Mouse (Mus musculus) left cerebral cortex, adult 8-10 months (tissue): Measurements from ENCODE around the gene Bcl3. TPM values are rescaled to one million over a fixed set of nuclear protein-coding genes. Genes with fewer than 3 reads are reported as not detected.

ENCODE experiments used
- DNase-seq, 2 experiments: peaks; one replicate each; pipeline ENCODE4 v3.0.0; 2022; ENCODE audit warnings: low spot score in 2 of 2
- total RNA-seq, 4 experiments: library from RNA; stranded (reverse); gene quantifications; 2 replicates each; pipeline ENCODE4 v1.2.4; 2022

Bcl3 gene
- total RNA-seq, 4 experiments from 2014 or later = 0.57 to 6.4 (median 2.9) TPM; not detected in 1

GRCm38 (mm10) chr7:19770375-19770754 is 52.2 kb downstream of the Bcl3 start:
- peak in 1 of 2 experiments; percentile 36 for DNase-seq

- DNase-seq = no peak
Observed at GRCm38 (mm10) chr7:19769434-19770374, 52.9 kb downstream of the Bcl3 start.

- DNase-seq = no peak
Observed at GRCm38 (mm10) chr7:19769001-19769400, 53.6 kb downstream of the Bcl3 start.

GRCm38 (mm10) chr7:19768251-19768650 is 54.3 kb downstream of the Bcl3 start:
- no peak for DNase-seq

GRCm38 (mm10) chr7:19764581-19764980 is 58.0 kb downstream of the Bcl3 start:
- no peak for DNase-seq

GRCm38 (mm10) chr7:19763829-19764477 is 58.6 kb downstream of the Bcl3 start:
- DNase-seq = no peak

GRCm38 (mm10) chr7:19762283-19762682 is 60.3 kb downstream of the Bcl3 start:
- DNase-seq = no peak

GRCm38 (mm10) chr7:19760021-19760420 is 62.5 kb downstream of the Bcl3 start:
- no peak for DNase-seq

- no peak for DNase-seq
Observed at GRCm38 (mm10) chr7:19758623-19759022, 63.9 kb downstream of the Bcl3 start.

Other genes starting within 250 kb of the Bcl3 start
- gene Zfp296, start 245.5 kb downstream of the Bcl3 start, total RNA-seq = 1 to 10 TPM; 1.6 to 1.9 (median 1.8) TPM
- gene Gemin7, start 245.2 kb downstream of the Bcl3 start, total RNA-seq = 10 to 100 TPM; 44.2 to 59.5 (median 51.3) TPM
- gene Clasrp, start 218.3 kb downstream of the Bcl3 start, total RNA-seq = 10 to 100 TPM; 74.8 to 89.4 (median 84.1) TPM
- gene Relb, start 193.3 kb downstream of the Bcl3 start, total RNA-seq = 1 to 10 TPM; 5.6 to 7.2 (median 6.4) TPM
- gene Clptm1, start 157.7 kb downstream of the Bcl3 start, total RNA-seq = 100 to 1,000 TPM; 145 to 171 (median 154) TPM
- gene Apoc2, start 144.8 kb downstream of the Bcl3 start, total RNA-seq = not detected
- gene Gm44805, start 141.3 kb downstream of the Bcl3 start, total RNA-seq = not detected
- gene Apoc4, start 141.3 kb downstream of the Bcl3 start, total RNA-seq = under 1 TPM in 1 of 4 experiments, not detected in 3; 0.81 TPM
- 1 to 10 TPM; 3.4 to 6.2 (median 4.7) TPM for gene Apoc1, start 130.1 kb downstream of the Bcl3 start, total RNA-seq
- gene Apoe, start 123.6 kb downstream of the Bcl3 start, total RNA-seq = 1,000 to 10,000 TPM; 1,704 to 2,821 (median 2,131) TPM
- gene Tomm40, start 107.3 kb downstream of the Bcl3 start, total RNA-seq = 100 to 1,000 TPM; 109 to 112 (median 111) TPM
- gene Nectin2, start 72.3 kb downstream of the Bcl3 start, total RNA-seq = 1 to 10 TPM; 6.5 to 8.0 (median 7.4) TPM
- 10 to 100 TPM; 15.8 to 18.7 (median 17.1) TPM for gene Bcam, start 51.8 kb downstream of the Bcl3 start, total RNA-seq
- not detected for gene Cblc, start 26.0 kb downstream of the Bcl3 start, total RNA-seq
- gene Gm19345, start 29.2 kb upstream of the Bcl3 start, total RNA-seq = 1 to 10 TPM; 1.4 to 2.5 (median 2.0) TPM
- not detected for gene Ceacam16, start 38.5 kb upstream of the Bcl3 start, total RNA-seq
- gene Ceacam19, start 65.2 kb upstream of the Bcl3 start, total RNA-seq = not detected
- 10 to 100 TPM in 2 of 4 experiments, 1 to 10 TPM in 2; 7.0 to 12.4 (median 10.5) TPM for gene Pvr, start 98.4 kb upstream of the Bcl3 start, total RNA-seq
- not detected for gene Igsf23, start 128.0 kb upstream of the Bcl3 start, total RNA-seq
- not detected for gene Ceacam20, start 142.6 kb upstream of the Bcl3 start, total RNA-seq
- gene Nlrp9b, start 168.7 kb upstream of the Bcl3 start, total RNA-seq = not detected